Mouse (Mus musculus) activated CD4-positive, CD25-positive, alpha-beta regulatory T cell, adult 4 months (primary cell): ENCODE results near the gene Atf6. TPM values are rescaled to one million over a fixed set of nuclear protein-coding genes. Genes with fewer than 3 reads are reported as not detected.

Experiments
- ATAC-seq: one replicate; pipeline ENCODE4 v1.8.0; 2017
- polyA plus RNA-seq, 2 experiments: library from polyadenylated mRNA; unstranded; fragments of 100-300 nt; shearing (Covaris generic); gene quantifications; one replicate each; pipeline ENCODE4 v1.2.1; 2017

Gene Atf6
- polyA plus RNA-seq, 2 experiments from 2014 or later = 6.5 to 8.2 TPM

DNA sequence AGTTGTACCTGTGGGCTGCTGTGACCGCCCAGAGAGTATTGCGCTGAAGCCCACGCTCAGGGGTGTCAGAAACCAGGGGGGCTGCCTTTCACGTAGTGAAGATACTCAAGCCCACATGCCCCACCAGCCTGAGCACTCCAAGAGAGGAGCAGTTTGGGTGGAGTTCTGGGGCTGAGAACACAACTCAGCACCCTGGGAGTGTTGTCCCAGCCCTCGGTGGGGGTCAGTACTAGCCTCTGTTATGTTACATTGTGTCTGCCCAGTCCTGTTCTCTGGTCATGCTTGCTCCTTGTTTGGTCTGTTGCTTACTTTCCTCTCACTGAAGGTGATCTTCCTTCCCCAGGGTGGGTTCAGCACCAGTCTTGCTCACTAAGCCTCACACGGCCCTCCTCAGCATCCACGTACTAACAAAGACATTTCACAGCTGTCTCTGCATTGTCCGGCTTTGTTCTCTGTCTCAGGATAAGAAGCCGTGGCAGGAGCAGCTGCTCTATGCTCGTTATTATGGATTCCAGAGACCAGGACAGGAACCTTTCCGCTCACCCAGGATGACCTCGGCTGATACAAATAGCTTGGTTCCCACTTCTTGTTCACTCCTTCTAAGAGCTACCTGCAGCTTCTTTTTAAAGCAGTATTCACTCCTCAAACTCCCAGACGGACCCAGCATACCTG, 209.8 kb downstream of the Atf6 start:
- no peak for ATAC-seq

DNA sequence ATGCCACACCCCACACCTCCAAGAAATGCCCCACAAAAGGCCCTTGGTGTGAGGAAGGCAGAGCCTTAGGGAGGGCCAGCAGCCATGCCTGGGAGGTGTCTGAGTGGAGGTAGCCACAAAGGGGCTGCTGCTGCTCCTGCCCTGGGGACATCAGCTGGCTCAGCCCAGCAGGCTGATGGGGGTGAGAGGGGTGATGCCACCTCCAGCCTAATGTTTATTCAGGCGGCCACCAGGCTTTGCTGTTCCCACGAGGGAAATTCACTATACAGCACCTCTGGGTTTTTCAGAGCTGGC, 210.4 kb downstream of the Atf6 start:
- no peak for ATAC-seq

DNA sequence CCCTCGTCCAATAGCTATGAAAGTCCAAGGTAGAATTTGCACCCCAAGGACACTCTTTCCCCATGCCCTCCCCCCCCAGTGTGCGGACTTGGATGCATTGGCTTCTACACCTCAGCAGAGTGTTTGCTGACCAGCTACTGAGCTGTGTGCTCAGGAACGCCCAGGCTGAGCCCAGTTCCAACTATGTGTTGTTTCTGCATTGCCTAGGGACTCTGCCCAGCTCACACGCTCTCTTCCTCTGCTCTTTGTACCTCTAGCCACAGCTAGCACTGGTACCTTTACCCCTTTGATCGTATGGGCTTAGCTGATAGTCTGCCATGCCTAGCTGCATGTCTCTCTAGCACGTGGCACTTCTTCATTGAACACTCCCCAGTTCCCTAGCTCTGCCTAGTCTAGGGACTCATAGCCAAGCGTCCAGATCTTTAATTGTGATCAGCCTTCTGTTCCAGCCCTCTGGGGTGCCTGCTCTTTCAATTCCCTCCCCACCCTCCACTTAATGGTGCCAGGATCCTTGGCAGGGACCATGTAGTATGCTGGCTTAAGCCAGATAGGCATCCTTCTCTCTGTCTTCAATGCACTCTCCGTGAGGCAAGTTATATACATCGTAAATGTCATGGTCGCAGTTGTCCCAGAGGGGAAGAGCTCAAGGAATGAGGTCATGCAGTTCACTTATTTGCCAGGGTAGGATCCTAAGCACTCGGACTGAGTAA, 210.9 kb downstream of the Atf6 start:
- ATAC-seq = no peak

DNA sequence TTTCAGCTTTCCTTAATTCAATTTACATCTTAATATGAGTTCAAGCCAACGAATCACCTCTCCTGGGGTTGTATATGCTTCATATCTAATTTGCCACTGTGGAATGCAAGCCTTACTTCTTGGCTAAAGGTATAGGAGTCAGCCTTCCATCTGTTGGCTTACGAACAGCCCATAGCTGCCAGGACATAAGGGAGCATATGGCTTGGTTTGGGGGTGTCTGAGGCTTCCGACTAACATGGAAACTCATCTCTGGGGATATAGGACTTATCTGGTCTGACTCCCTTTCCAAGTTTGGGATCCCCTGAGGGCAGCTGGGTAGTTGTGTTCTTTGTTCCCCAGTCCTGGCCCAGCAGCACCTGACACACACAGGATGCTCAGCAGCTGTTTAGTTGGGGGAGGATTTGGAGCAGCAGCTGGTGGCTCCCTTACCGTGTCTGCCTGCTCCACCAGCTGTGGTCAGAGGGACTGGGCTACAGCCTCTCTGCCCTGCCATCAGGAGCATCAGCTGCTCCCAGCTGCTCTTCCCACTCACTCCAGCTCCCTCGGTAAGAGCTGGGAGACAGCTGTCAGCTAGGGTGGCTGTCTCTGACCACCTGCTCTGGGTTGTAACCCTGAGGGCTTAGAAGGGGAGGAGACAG, 212.2 kb downstream of the Atf6 start:
- ATAC-seq = no peak

Other genes with a start within 250 kb of the Atf6 start
- not detected for gene Olfml2b, start 223.2 kb downstream of the Atf6 start, polyA plus RNA-seq
- not detected for gene Gm26620, start 17.3 kb upstream of the Atf6 start, polyA plus RNA-seq
- gene Dusp12, start 17.8 kb upstream of the Atf6 start, polyA plus RNA-seq = 10 to 100 TPM; 10.2 to 14.5 TPM
- not detected for gene Fcrlb, start 45.2 kb upstream of the Atf6 start, polyA plus RNA-seq
- gene Fcrla, start 59.8 kb upstream of the Atf6 start, polyA plus RNA-seq = 1 to 10 TPM in 1 of 2 experiments, not detected in 1; 4.9 TPM
- under 1 TPM; 0.20 to 0.94 TPM for gene Fcgr2b, start 108.8 kb upstream of the Atf6 start, polyA plus RNA-seq
- under 1 TPM in 1 of 2 experiments, not detected in 1; 0.40 TPM for gene Fcgr4, start 151.1 kb upstream of the Atf6 start, polyA plus RNA-seq
- under 1 TPM in 1 of 2 experiments, not detected in 1; 0.45 TPM for gene Fcgr3, start 197.2 kb upstream of the Atf6 start, polyA plus RNA-seq
- 1 to 10 TPM; 2.1 to 2.4 TPM for gene Cfap126, start 246.1 kb upstream of the Atf6 start, polyA plus RNA-seq